Mouse (Mus musculus): ENCODE data around the gene Irs1.

The Irs1 gene

GRCm38 (mm10) chr1:82291151-82291797, at the start of gene Irs1:
Irs1 (minus strand) TSS chr1:82291416.
- DNase-seq (ENCODE audit: low spot score), result peak; percentile 90

GRCm38 (mm10) chr1:82334506-82334905, 43.3 kb upstream of the Irs1 start:
- no peak for DNase-seq (ENCODE audit: low spot score)

GRCm38 (mm10) chr1:82329954-82330247, 38.7 kb upstream of the Irs1 start:
- DNase-seq (ENCODE audit: low spot score), result no peak

GRCm38 (mm10) chr1:82329237-82329953, 38.2 kb upstream of the Irs1 start:
- peak; percentile 24 for DNase-seq (ENCODE audit: low spot score)

GRCm38 (mm10) chr1:82328033-82328775, 37.0 kb upstream of the Irs1 start:
- DNase-seq (ENCODE audit: low spot score), result no peak

GRCm38 (mm10) chr1:82326120-82326519, 34.9 kb upstream of the Irs1 start:
- DNase-seq (ENCODE audit: low spot score), result no peak

- peak; percentile 37 for DNase-seq (ENCODE audit: low spot score)
These were observed 33.0 kb upstream of the Irs1 start for GRCm38 (mm10) chr1:82324131-82324785.

- DNase-seq (ENCODE audit: low spot score), result peak; percentile 33
These were observed 30.2 kb upstream of the Irs1 start for GRCm38 (mm10) chr1:82321441-82321840.

- peak; percentile 10 for DNase-seq (ENCODE audit: low spot score)
These were observed 29.6 kb upstream of the Irs1 start for GRCm38 (mm10) chr1:82320864-82321263.

GRCm38 (mm10) chr1:82320456-82320855, 29.2 kb upstream of the Irs1 start:
- peak; percentile 10 for DNase-seq (ENCODE audit: low spot score)

- DNase-seq (ENCODE audit: low spot score), result no peak
These were observed 25.5 kb upstream of the Irs1 start for GRCm38 (mm10) chr1:82316746-82317126.

GRCm38 (mm10) chr1:82316111-82316745, 25.0 kb upstream of the Irs1 start, which contains the start of gene Rhbdd1:
Rhbdd1 (plus strand) TSS chr1:82316452.
- DNase-seq (ENCODE audit: low spot score), result peak; percentile 99

GRCm38 (mm10) chr1:82304483-82304882, 13.3 kb upstream of the Irs1 start:
- DNase-seq (ENCODE audit: low spot score), result peak; percentile 41

GRCm38 (mm10) chr1:82298586-82298985, 7.4 kb upstream of the Irs1 start:
- peak; percentile 48 for DNase-seq (ENCODE audit: low spot score)

- peak; percentile 84 for DNase-seq (ENCODE audit: low spot score)
These were observed 2.9 kb upstream of the Irs1 start for GRCm38 (mm10) chr1:82294102-82294501.

GRCm38 (mm10) chr1:82292771-82293170, 1.6 kb upstream of the Irs1 start:
- DNase-seq (ENCODE audit: low spot score), result peak; percentile 90

- DNase-seq (ENCODE audit: low spot score), result peak; percentile 39
These were observed 905 bp upstream of the Irs1 start for GRCm38 (mm10) chr1:82291930-82292712.

GRCm38 (mm10) chr1:82290723-82291150, 479 bp downstream of the Irs1 start:
- peak; percentile 83 for DNase-seq (ENCODE audit: low spot score)

GRCm38 (mm10) chr1:82289990-82290681, 1.1 kb downstream of the Irs1 start:
- DNase-seq (ENCODE audit: low spot score), result peak; percentile 70

Data from embryo, embryonic 10.5 days (tissue).